Mouse (Mus musculus) CH12.LX (cell line): Measurements from ENCODE around the gene Adh1.

ENCODE experiments used
- CTCF ChIP-seq, 2 experiments: IDR thresholded peaks in 1 of 2; conservative IDR thresholded peaks in 1 of 2; 2 replicates each; pipeline ENCODE4 v1.5.1; 2011 to 2012; ENCODE audit warnings: low read depth in 2 of 2, low read length in 2 of 2, improper control_type of control experiment in 1 of 2, inconsistent platforms in 1 of 2, mild to moderate bottlenecking in 1 of 2, moderate library complexity in 1 of 2
- EP300 ChIP-seq: IDR thresholded peaks from 2 replicates; pipeline ENCODE4 v1.6.1; 2011; ENCODE audit warnings: low read length, improper control_type of control experiment
- GABPA ChIP-seq: IDR thresholded peaks from 2 replicates; pipeline ENCODE4 v1.6.1; 2012; ENCODE audit warnings: low read depth, low read length, improper control_type of control experiment, inconsistent platforms; ENCODE audit not compliant: insufficient replicate concordance
- MEF2A ChIP-seq: IDR thresholded peaks from 2 replicates; pipeline ENCODE4 v1.6.1; 2014; ENCODE audit warnings: low read depth, mild to moderate bottlenecking, inconsistent platforms, low read length, improper control_type of control experiment, borderline replicate concordance
- POLR2A ChIP-seq: IDR thresholded peaks from 2 replicates; pipeline ENCODE4 v1.6.1; 2011; ENCODE audit warnings: low read depth, mild to moderate bottlenecking, improper control_type of control experiment, low read length
- TCF12 ChIP-seq: IDR thresholded peaks from 2 replicates; pipeline ENCODE4 v1.6.1; 2014; ENCODE audit warnings: low read depth, mild to moderate bottlenecking, inconsistent platforms, low read length, improper control_type of control experiment

GRCm38 (mm10) chr3:138282556-138282955, 21.8 kb downstream of the Adh1 start:
- no peak for TF ChIP-seq CTCF (conservative IDR thresholded peaks at IDR 0.05 in 1 of 2, IDR thresholded peaks at IDR 0.05 in 1 of 2; ENCODE audit: low read depth in 2 of 2, low read length in 2 of 2)
- TF ChIP-seq GABPA: no peak
- TF ChIP-seq EP300: no peak
- no peak for TF ChIP-seq TCF12
- TF ChIP-seq MEF2A: no peak
- TF ChIP-seq POLR2A: no peak
